Mouse (Mus musculus): Measurements from ENCODE around the gene Klhl35.

DNA sequence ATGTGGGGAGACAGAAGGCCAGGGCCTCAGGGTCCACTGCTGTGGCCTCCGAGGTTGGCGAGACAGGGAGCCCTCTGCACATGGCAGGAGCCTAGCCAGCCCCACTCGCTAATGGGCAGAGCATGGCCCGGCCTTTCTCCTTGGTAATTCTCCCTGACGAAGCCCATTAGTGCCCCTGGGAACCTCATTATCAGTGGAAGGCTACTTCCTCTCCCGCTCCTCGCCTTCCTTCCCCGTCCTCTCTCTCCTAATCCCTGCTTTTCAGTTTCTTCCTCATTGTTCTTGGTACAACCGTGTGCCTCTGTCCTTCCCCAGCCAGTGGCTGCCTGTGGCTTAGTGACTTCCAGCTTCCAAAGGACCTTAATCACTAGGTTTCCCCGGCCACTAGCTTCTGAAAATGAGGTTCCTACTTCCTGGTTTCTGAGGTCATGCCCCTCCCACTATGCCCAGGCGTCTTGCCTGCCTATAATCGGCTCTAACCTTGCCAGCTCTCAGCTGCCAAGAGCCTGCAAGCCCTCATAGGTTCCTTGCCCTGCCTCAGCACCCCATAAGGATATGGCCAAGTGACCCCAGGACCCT lies 31.0 kb upstream of the Klhl35 start:
- TF ChIP-seq EP300 (IDR thresholded peaks at IDR 0.05; ENCODE audit: low read depth) (no peak), CTCF (IDR thresholded peaks at IDR 0.05; ENCODE audit: low read depth) (no peak)

All from heart, postnatal 0 days (tissue).